Mouse (Mus musculus): ENCODE data around the gene Dhodh. TPM values are rescaled to one million over a fixed set of nuclear protein-coding genes. Genes with fewer than 3 reads are reported as not detected.

The Dhodh gene
- polyA plus RNA-seq (2012; ENCODE audit: low replicate concordance), result 41.3 and 46.4 TPM in 2 replicates

GRCm38 (mm10) chr8:109608271-109609152 is at the start of gene Dhodh:
Gene Dhodh (minus strand): TSS chr8:109608673.

GRCm38 (mm10) chr8:109614243-109615210 is 6.1 kb upstream of the Dhodh start, which contains the start of gene Pkd1l3:
Gene Pkd1l3 (plus strand): TSS chr8:109614517.

GRCm38 (mm10) chr8:109578900-109579301 is 29.6 kb downstream of the Dhodh start, which contains the start of gene Hp:
Gene Hp (minus strand): TSS chr8:109579172.

DNA sequence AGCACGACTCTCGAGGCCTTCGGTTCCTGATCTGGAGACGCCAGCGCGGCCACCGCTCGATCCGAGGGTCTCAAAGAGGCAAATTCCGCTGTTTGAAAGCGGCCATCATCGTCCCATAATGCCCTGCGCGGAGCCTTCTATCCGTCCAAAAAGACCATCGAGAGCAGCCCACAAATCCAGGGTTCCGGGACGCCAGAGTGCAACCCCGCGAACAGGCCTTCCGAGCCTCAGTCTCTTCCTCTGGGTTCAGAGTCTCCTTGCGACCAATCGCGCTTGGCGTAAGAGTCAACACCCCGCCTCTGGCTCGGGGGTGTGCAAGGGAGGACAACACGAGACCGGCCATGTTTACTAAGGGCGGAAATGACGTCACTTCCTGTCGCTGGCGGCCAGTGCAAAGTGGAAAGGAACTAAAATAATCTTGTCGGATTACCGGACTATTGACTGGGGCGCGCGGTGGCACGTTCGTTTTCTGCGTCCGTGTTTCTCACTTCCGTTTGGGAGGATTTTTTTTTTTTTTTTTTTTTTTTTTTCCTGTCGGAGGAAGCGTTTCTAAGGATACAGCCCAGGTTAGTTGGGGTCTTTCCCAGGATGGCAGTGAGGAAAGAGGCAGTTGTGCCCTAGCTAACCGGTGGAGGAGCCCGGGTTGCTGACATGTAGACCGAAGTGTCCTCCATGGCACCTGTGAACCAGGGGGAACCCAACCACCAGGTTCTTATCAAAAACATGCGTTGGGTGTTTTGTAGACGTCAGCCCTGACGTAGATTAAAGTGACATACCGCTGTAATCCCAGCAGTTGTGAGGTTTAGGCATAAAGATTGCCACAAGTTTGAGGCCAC is 42.8 kb downstream of the Dhodh start, which contains the start of the genes Dhx38 and Txnl4b:
Dhx38 (minus strand) TSS at position 364 of the 836 bp plus-strand sequence.
Txnl4b (plus strand) TSS at position 395 of the 836 bp plus-strand sequence.

Other genes with a start within 250 kb of the Dhodh start
- not detected in 2 replicates for gene Pmfbp1, start 114.6 kb downstream of the Dhodh start, polyA plus RNA-seq (2012; ENCODE audit: low replicate concordance)
- gene Dhx38, start 42.8 kb downstream of the Dhodh start, polyA plus RNA-seq (2012; ENCODE audit: low replicate concordance), result 21.3 and 34.8 TPM in 2 replicates
- gene Txnl4b, start 42.8 kb downstream of the Dhodh start, polyA plus RNA-seq (2012; ENCODE audit: low replicate concordance), result 4.4 and 7.7 TPM in 2 replicates
- 35.5 and 50.3 TPM in 2 replicates for gene Hp, start 29.5 kb downstream of the Dhodh start, polyA plus RNA-seq (2012; ENCODE audit: low replicate concordance)
- gene Pkd1l3, start 5.8 kb upstream of the Dhodh start, polyA plus RNA-seq (2012; ENCODE audit: low replicate concordance), result 0.38 and 0.43 TPM in 2 replicates
- 28.5 and 53.6 TPM in 2 replicates for gene Ist1, start 84.6 kb upstream of the Dhodh start, polyA plus RNA-seq (2012; ENCODE audit: low replicate concordance)
- 8.1 and 11.8 TPM in 2 replicates for gene Zfp821, start 96.9 kb upstream of the Dhodh start, polyA plus RNA-seq (2012; ENCODE audit: low replicate concordance)
- gene Atxn1l, start 129.1 kb upstream of the Dhodh start, polyA plus RNA-seq (2012; ENCODE audit: low replicate concordance), result 26.8 and 37.2 TPM in 2 replicates
- 16.1 and 41.8 TPM in 2 replicates for gene Ap1g1, start 169.9 kb upstream of the Dhodh start, polyA plus RNA-seq (2012; ENCODE audit: low replicate concordance)